Mouse (Mus musculus) liver, embryonic 14.5 days (tissue): Measurements from ENCODE around the gene Gprc5c.

Source experiments
- CTCF ChIP-seq: IDR thresholded peaks from 2 replicates; pipeline ENCODE4 v1.5.1; 2016; ENCODE audit warnings: antibody characterized with exemption, low read depth, control low read depth
- EP300 ChIP-seq: IDR thresholded peaks from 2 replicates; pipeline ENCODE4 v1.6.1; 2016; ENCODE audit warnings: antibody characterized with exemption, low read depth

GRCm38 (mm10) chr11:114908086-114908485 lies 57.1 kb downstream of the Gprc5c start:
- TF ChIP-seq CTCF: no peak
- no peak for TF ChIP-seq EP300
